Mouse (Mus musculus) cerebellum, postnatal 36 days (tissue): Measurements from ENCODE around the gene Fam76b.
"Not testable (repeated sequence)": the region's sequence is repeated elsewhere in the genome, so short reads cannot be mapped to it uniquely, and the experiment has no call there.

ENCODE experiments used
- DNase-seq, 2 experiments: peaks; one replicate each; pipeline ENCODE4 v3.0.0; 2021 to 2022; ENCODE audit warnings: mixed read lengths in 2 of 2

The Fam76b gene

GRCm38 (mm10) chr9:13827406-13828086 is at the start of gene Fam76b:
TSS of gene Fam76b (plus strand) at chr9:13827716.
- peak; percentile 98 to 99 for DNase-seq

DNA sequence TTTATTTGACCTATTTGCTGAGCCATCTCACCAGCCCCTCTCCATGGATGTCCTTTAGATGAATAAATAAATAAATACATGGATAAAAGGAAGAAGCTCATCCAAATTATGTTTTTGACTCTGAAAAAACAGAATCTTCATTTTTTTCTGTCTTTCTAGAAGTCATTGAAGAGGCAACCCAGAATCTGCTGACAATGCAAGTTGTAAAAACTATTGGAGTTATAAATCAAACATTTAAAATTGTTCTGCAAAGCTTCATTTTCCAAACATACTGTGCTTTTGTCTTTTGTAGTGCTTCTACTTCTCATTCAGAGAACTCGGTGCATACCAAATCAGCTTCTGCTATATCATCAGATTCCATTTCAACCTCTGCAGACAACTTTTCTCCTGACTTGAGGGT is 45.5 kb upstream of the Fam76b start:
- DNase-seq: no peak

- DNase-seq: not testable (repeated sequence)
Observed at GRCm38 (mm10) chr9:13790864-13791263, 36.7 kb upstream of the Fam76b start.

DNA sequence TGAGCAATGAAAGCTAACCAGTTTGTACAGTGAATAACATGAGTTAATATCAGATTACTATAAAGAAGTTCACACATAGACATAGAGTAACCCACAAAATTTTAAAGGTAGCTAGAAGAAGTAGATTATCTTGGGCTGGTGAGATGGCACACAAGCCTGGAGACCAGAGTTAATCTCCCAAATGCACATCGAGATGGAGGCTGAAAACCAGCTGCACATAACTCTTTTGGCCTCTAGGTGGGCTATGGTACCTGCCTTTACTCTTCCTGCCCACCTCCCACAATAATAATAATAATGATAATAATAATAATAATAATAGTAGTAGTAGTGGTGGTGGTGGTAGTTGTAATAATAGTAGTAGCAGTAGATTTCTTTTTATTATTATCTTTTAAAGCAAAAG is 33.2 kb upstream of the Fam76b start:
- DNase-seq: no peak

DNA sequence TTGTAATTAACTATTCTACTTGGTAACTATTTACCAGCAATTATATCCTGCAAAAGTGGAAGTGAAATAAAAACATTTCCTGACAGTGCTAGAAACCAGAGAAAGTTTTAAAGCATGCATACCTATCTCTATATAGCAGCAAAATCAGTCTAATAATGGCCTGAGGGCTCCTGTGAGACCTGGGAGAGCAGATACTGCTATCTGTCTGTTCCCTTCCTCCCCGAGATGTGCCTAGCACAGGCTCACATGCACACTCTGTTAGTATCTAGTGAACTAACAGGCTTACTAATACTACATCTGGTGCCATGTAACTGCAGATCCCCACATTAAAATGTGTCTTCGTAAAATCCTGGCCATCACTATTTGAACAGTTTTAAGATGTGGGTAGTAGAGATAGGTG is 32.8 kb upstream of the Fam76b start:
- DNase-seq: no peak

GRCm38 (mm10) chr9:13804480-13804879 is 23.0 kb upstream of the Fam76b start:
- no peak for DNase-seq

DNA sequence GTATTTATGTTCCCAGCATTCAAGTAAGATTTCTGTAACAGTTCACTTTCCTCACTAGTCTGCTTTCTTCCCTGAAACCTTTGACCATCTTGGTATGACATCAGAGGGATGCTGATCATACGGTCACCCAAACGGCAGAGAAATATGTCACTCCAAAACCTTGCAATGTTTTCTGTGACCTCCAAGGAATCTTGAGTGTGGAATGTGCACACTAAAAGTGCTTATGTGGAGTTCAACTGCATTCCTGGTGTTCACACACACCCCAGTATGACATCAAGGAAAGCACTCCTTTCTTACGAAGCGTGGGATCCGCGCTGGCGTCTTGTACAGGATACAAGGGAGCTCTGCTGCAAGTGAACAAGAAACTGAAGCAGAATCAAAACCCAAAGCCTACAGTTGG is 20.7 kb upstream of the Fam76b start:
- DNase-seq: no peak

- no peak for DNase-seq
Observed at GRCm38 (mm10) chr9:13807657-13808056, 19.9 kb upstream of the Fam76b start.

DNA sequence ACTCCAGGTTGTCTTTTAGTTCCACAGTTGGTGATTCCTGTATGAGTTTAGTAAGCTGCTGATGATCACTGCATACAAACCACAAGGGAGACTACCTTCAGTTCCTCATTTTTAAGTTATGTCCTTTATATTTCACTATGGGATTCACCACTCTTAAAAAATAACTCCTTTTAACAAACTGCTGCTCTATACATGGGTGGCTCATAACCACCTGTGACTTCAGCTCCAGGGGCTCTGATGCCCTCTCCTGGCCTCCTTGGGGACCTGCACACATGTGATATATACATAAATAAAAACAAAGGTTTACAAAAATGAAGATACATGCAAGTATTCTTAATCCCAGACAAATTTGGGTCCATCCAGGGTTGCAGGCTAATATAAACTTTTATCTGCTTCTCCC is 17.6 kb upstream of the Fam76b start:
- DNase-seq: no peak

DNA sequence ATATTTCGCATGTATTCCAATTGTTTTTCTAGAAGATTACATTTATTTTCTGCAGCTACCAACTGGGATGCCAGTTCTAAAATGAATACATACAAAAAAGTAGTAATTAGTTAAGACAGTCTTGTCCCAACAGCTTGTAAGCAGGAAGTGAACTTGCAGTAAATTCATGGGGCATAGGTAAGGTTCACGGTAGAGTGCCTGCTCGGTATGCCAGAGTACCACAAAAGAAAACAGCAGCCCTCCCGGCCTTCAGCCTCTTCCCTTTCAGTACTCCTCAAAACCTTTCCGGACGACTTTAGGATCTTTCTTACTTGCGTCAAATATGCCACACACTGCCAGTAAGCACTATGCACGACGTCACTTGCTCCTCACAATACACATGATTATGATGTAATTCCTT is 9.1 kb upstream of the Fam76b start:
- no peak for DNase-seq

- DNase-seq: no peak
Observed at GRCm38 (mm10) chr9:13820774-13821173, 6.7 kb upstream of the Fam76b start.

DNA sequence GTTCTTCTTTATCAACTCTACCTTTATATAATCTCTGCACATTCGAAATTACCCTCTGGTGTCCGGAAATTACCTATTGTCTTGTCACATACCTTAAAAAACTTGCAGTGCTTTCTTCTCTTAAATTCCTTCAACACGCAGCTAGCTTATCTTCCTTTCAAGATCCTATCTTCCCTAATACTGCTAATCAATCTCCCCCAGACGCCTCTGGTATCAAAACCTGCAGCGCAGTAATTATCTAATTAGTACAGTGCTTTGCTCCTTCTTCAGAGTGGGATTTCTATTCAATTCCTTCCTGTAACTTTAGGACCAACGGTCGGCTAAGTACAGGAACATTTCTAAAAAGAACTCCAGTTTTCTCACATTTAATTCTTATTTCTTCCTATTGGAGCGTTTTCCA is 1.6 kb upstream of the Fam76b start:
- no peak for DNase-seq

- DNase-seq: peak in 1 of 2 experiments; percentile 67
Observed at GRCm38 (mm10) chr9:13826391-13826805, 1.1 kb upstream of the Fam76b start.

- DNase-seq: peak; percentile 91 to 95
Observed at GRCm38 (mm10) chr9:13826832-13827405, 597 bp upstream of the Fam76b start, which contains the start of gene Cep57. TSS of gene Cep57 (minus strand) at chr9:13827107.

GRCm38 (mm10) chr9:13828087-13828441 is 548 bp downstream of the Fam76b start:
- no peak for DNase-seq

DNA sequence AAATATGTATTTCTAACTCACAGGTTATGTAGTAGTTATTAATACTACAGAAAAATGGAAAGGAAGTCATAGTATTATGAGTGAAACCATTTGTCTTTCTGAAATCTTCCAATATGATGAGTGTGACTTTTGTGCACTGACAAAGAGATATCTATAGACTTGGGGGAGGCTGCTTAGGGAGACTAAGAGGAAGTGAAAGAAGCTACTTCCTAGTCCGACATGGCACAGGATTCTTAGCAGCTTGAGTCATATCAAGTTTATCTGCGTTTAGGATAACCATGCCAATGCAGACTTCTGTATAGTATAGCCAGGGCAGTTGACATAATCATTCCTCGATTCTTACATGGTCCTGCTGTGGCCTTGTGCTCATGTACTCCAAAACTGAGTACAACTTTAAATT is 7.7 kb downstream of the Fam76b start:
- no peak for DNase-seq

- no peak for DNase-seq
Observed at GRCm38 (mm10) chr9:13836726-13837125, 9.2 kb downstream of the Fam76b start.

GRCm38 (mm10) chr9:13847591-13847990 is 20.1 kb downstream of the Fam76b start:
- no peak for DNase-seq

- DNase-seq: no peak
Observed at GRCm38 (mm10) chr9:13848481-13849480, 21.3 kb downstream of the Fam76b start.

GRCm38 (mm10) chr9:13853876-13854275 is 26.4 kb downstream of the Fam76b start:
- no peak for DNase-seq

- no peak for DNase-seq
Observed at GRCm38 (mm10) chr9:13856247-13856646, 28.7 kb downstream of the Fam76b start.

DNA sequence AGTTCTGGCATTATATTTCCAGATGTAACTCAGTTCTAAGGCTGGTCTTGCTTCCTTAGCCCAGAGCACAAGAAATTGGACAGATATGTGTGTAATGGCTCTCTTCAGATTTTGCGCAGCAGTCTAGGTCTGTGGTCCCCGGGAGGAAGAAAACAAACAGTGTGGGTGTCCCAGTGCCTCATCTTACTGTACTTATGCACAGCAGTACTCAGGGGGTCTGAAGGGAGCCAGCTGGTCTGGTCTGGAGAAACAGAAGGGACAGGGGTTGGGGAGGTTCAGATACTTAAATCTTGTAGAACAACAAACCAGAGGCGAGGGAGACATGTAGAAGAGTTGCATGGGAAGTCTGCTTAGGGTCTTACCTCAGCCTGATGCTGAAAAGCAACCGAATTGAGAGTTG is 29.3 kb downstream of the Fam76b start:
- DNase-seq: no peak

GRCm38 (mm10) chr9:13867646-13868045 is 40.1 kb downstream of the Fam76b start:
- DNase-seq: no peak

GRCm38 (mm10) chr9:13871631-13872030 is 44.1 kb downstream of the Fam76b start:
- DNase-seq: no peak
